Mouse (Mus musculus) embryonic stem cell, embryonic (primary cell): ENCODE data around the gene Mrpl43.

Experiments
- CTCF ChIA-PET, 4 experiments: fragments of 300-600 bp in 2 of 4; fragments of 350-600 bp in 2 of 4; sonication (Branson Sonifier 250); formaldehyde crosslinking; loops; one replicate each; lab custom pipeline; 2022; ENCODE audit warnings: inconsistent platforms in 2 of 4; lab: Charles Lee
- POLR2A ChIA-PET, 4 experiments: fragments of 300-600 bp in 2 of 4; fragments of 350-600 bp in 2 of 4; sonication (Branson Sonifier 250); formaldehyde crosslinking; loops; one replicate each; lab custom pipeline; 2022; ENCODE audit warnings: antibody characterized with exemption in 4 of 4, inconsistent platforms in 1 of 4; lab: Charles Lee

Mrpl43 gene

DNA sequence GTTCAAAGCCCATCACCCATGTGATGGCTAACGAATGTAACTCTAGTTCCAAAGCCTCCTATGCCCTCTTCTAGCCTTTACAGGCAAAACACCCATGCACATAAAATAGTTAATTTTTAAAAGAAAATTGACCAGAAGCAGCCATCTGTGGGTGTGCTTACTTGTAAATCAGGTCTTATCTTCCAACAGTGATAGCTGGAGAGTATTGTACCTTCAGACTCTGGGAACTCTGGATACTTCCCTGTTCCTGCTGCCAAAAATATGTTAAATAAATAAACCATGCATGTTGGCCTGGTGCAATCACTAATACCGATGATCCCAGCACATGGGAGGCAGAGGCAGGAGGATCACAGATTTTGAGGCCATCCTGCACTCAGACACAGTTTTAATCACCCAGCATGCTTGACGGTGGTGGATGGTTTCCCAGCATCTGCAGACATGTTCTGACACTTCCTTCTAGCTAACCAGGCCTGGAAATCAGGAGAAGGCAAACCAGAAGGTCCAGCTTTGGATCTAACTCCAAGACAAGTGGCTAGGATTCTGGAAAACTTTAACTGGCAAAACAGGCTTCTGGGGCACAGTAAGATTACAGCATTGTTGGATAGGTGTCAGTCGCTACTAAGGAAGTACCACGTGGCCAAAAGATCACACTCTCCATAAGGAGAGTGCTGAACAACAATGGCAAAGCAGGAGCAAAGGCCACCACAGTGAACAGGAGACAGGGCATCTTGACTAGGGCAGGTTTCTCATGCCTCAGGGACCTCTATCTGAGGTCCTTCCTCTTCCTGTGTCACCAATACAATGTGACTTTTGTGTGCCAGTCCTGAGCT lies 20.9 kb downstream of the Mrpl43 start:
- POLR2A ChIA-PET = interaction anchor here in 2 of 4 experiments (1.4 to 6.4 kb wide), 7 partner anchors 10 to 91 kb away, joined by 4 to 29 read pairs (median 5); partner anchors contain the start of genes Lzts2 (in 2 of the 2), Mrpl43 (in 1 of the 2) and Twnk (in 1 of the 2)
- CTCF ChIA-PET = interaction anchor here in 3 of 4 experiments (0.6 to 3.5 kb wide), 5 partner anchors 45 to 421 kb away, joined by 3 to 19 read pairs (median 11); no protein-coding TSS in a partner anchor

DNA sequence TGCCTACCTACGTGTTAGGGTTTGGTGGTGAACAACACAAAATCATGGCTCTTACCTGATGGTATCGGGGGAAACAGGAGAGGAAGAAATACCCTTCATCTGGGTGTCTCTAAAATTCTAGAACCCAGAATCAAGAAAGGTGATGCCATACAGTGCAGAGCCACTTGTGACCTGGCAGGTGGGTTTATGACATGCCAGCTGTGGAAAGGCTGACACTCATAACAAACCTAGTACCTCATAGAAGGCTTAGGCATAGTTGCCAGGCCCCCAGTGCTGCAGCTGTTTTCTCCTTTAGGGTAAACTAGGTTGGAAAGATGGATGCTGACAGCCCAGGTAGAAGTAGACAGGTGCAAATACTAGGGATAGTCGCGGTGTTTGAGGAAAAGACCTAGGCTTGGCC lies 21.8 kb downstream of the Mrpl43 start:
- ChIA-PET CTCF (interaction anchor here in 2 of 4 experiments (1.1 to 3.5 kb wide), 2 partner anchors 46 to 47 kb away, joined by 5 to 19 read pairs; no protein-coding TSS in a partner anchor), POLR2A (interaction anchor here in 1 of 4 experiments (0.7 to 6.4 kb wide), 2 partner anchors 22 to 430 kb away, joined by 6 to 29 read pairs; partner anchors contain the start of genes Mrpl43 and Twnk)

DNA sequence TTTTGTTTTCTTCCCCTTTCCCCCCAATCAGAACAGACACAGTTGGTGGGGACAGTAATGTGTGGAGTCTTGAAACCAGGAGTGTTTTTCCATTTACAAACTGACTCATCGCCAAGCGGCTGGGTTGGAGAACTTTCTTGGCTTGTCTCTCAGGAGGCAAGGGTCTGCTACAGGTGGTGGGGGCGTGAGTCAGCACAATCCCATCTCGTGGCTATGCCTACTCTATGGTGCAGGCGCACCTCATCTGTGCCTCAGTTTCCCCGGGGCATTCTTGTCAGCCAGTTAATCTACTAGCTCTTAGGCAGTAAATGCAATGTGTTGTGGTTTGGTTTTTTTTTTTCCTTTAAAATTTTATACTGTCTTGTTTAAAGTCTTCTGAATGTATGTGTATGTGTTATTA lies 22.9 kb downstream of the Mrpl43 start:
- ChIA-PET POLR2A (interaction anchor here in 3 of 4 experiments (0.6 to 2.1 kb wide), 12 partner anchors 8 to 974 kb away, joined by 3 to 8 read pairs (median 4); partner anchors contain the start of genes Lzts2 (in 1 of the 3) and Mrpl43 (in 1 of the 3)), CTCF (interaction anchor here (0.5 to 1.6 kb wide), 7 partner anchors 13 to 130 kb away, joined by 3 to 7 read pairs (median 6); partner anchors contain the start of gene Slf2 (in 1 of the 4))

DNA sequence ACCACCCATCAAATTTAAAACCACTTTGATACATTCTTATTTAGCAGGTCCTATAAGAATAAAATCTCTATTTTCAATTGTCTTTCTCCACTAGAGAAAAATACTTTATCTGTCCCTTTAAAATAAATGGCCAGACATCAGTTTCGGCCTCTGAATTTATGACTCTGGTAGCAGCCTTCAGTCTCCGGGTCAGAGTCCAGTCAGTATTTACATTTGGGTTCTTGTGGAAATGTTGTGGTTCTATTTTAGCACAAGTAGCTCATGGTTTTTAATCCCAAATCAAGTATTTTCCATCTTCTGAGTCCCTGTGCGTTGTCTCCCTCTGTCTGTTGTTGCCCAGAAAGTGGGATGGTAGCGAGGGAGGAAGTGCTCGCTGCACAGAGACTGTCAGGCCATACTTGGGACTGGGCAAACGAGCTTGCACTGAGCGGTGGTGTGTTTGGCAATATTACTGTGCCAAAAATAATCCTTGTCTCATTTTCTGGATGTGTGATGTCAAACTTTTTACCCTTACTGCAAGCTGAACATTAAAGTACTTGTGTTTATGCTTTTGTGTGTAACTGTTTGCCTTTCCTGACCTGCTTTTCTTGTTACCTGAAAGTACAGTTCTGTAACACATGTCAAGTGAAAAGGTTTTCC lies 23.6 kb downstream of the Mrpl43 start:
- ChIA-PET POLR2A (interaction anchor here in 2 of 4 experiments (0.7 to 2.1 kb wide), 10 partner anchors 9 to 226 kb away, joined by 3 to 8 read pairs (median 4); partner anchors contain the start of genes Lzts2 (in 1 of the 2) and Mrpl43 (in 1 of the 2)), CTCF (interaction anchor here in 3 of 4 experiments (0.6 to 1.6 kb wide), 5 partner anchors 12 to 81 kb away, joined by 3 to 7 read pairs (median 6); partner anchors contain the start of gene Slf2 (in 1 of the 3))

DNA sequence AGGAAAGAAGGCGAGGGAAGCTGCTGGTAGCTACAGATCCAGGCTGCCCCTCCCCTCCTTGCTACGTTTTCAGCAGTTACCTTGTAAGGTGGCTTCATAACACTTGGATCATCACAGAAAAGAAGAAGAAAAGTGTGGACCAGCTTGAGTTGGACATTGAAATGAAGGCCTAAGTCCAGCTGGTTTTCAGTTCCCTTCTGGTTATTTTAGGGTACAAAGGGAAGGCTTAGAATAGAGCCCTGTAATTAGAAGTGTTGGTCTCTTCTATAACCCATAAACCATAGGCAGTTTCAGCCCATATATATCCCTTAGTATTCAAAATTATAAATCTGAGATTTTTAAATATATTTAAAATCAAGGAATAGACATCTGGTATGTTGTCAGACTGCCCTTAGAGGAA lies 25.5 kb downstream of the Mrpl43 start:
- ChIA-PET POLR2A (interaction anchor here in 2 of 4 experiments (0.7 to 1.7 kb wide), 3 partner anchors 14 to 36 kb away, joined by 3 to 4 read pairs (median 3); no protein-coding TSS in a partner anchor), CTCF (interaction anchor here in 2 of 4 experiments (0.6 to 1.1 kb wide), 2 partner anchors 8 to 50 kb away, joined by 4 to 7 read pairs; no protein-coding TSS in a partner anchor)

DNA sequence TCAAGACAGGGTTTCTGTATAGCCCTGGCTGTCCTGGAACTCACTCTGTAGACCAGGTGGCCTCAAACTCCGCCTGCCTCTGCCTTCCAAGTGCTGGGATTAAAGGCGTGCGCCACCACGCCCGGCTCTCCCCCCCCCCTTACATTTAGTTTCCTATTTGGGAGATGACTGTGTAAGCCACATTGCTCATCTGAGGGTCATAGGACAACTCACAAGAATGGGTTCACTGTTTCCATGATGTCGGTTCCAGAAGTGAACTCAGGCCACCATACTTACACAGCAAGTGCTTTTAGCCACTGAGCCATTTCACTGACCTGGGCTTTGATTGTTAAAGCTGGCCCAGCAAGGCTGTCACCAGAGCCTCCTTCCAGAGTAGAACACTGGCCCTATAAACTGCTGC lies 29.1 kb downstream of the Mrpl43 start:
- CTCF ChIA-PET = interaction anchor here in 2 of 4 experiments (0.7 to 1.5 kb wide), 2 partner anchors 54 to 87 kb away, joined by 4 to 6 read pairs; no protein-coding TSS in a partner anchor
- POLR2A ChIA-PET = interaction anchor here in 2 of 4 experiments (0.6 to 1.3 kb wide), 3 partner anchors 10 to 40 kb away, joined by 3 to 4 read pairs (median 4); no protein-coding TSS in a partner anchor

DNA sequence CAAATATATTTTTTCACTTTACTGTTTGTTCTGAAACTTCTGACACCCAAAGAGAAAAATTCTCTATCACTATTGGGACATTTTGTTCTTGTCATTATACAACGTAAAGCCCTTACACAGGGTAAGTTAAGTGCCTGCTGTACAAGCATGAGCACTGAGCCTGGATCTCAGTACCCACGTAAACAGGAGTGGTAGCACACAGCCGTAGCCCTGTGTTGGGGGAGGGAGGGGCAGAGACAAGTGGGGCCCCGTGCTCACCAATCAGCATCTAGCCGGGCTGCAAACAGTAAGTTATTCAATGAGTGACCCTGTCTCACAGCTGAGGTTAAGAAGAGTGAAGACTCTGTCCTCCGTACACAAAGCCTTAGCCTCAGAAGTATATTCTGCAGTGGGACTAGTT lies 29.6 kb downstream of the Mrpl43 start:
- ChIA-PET POLR2A (interaction anchor here in 1 of 4 experiments (1.0 to 2.9 kb wide), 2 partner anchors 10 to 15 kb away, joined by 3 to 9 read pairs; no protein-coding TSS in a partner anchor), CTCF (interaction anchor here in 3 of 4 experiments (0.7 to 1.5 kb wide), 3 partner anchors 54 to 87 kb away, joined by 3 to 6 read pairs (median 4); no protein-coding TSS in a partner anchor)

DNA sequence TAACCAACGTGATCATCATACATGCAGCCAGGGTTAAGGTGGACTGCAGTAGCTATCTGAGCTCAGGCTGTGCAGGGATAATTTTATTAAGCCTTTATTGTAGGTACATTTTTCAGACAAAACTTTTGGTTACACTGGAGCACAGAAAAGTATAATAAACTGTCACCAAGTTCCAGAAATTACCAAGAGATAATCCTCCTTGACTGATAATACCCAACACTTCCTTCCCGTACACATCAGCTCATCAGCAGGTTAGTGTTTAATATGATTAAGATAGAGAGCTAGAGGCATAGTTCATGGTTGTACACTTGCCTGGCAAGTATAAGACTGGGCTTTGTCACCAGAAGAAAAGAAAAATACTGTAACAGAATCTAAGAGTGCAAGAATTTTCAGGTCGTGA lies 37.9 kb downstream of the Mrpl43 start:
- ChIA-PET POLR2A (interaction anchor here in 1 of 4 experiments (0.7 to 1.5 kb wide), 3 partner anchors 14 to 980 kb away, joined by 3 to 4 read pairs (median 3); no protein-coding TSS in a partner anchor), CTCF (interaction anchor here in 1 of 4 experiments (0.6 to 1.4 kb wide), 2 partner anchors 79 to 1410 kb away, joined by 3 read pairs; partner anchors contain the start of gene Sfxn3)

DNA sequence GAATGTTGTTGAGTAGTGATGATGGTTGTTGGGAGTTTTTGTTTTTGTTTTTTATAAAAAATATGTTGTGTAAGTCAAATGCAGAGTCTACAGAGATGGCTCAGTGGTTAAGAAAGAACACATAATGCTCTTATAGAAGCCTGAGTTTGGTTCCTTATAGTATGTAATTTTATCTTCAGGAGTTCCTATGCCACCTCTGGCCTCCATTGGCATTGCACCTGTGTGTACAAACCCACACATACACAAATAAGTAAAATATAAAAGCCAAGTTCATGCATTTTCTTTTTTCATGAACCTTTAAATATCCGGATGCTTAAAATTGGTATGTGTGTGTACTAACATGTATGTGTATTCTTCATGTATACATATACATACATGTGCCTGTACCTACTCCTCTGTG lies 40.3 kb downstream of the Mrpl43 start:
- CTCF ChIA-PET = interaction anchor here in 1 of 4 experiments (1.7 kb wide), 1 partner anchor 65 kb away, joined by 4 read pairs; no protein-coding TSS in a partner anchor
- POLR2A ChIA-PET = no interaction called here

DNA sequence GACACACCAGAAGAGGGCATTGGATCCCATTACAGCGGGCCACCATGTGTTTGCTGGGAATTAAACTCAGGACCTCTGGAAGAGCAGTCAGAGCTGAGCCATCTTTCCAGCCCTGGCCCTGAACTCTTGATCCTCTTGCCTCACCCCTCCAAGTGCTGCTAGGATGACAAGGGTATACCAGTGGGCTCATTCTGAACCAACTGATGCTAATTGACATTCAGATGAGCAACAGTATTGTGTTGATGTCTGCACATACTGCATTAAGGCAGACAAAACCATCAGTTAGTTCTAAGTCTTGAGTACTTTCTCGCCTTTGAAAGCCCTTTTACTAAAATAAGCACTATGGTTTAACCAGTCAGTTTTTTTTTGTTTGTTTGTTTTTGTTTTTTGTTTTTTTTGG lies 46.6 kb downstream of the Mrpl43 start:
- POLR2A ChIA-PET = interaction anchor here in 2 of 4 experiments (0.9 to 1.7 kb wide), 3 partner anchors 14 to 48 kb away, joined by 3 to 5 read pairs (median 4); no protein-coding TSS in a partner anchor
- CTCF ChIA-PET = interaction anchor here in 2 of 4 experiments (0.6 to 1.8 kb wide), 4 partner anchors 53 to 176 kb away, joined by 3 to 8 read pairs (median 4); no protein-coding TSS in a partner anchor
